Mouse (Mus musculus) olfactory bulb, adult 2 months (tissue): ENCODE measurements at regions not wholly inside any gene's neighbourhood (a gene's known extent, or its start where the extent isn't known, plus 50 kb on each side); places are given as distances from the start of the nearest gene placed in this dataset.

Experiments used
- CTCF ChIP-seq: fragments of 200-500 bp; IDR thresholded peaks from 2 replicates; pipeline ENCODE4 v1.5.1; 2012; ENCODE audit warnings: low read depth, mild to moderate bottlenecking, low read length, moderate library complexity; ENCODE audit not compliant: insufficient read depth
- POLR2A ChIP-seq: fragments of 200-500 bp; IDR thresholded peaks from 2 replicates; pipeline ENCODE4 v1.6.1; 2012; ENCODE audit warnings: mild to moderate bottlenecking, low read depth, low read length, moderate library complexity; ENCODE audit not compliant: insufficient read depth

GRCm38 (mm10) chr13:82355296-82355695 is 572.4 kb downstream of the Cetn3 start:
- TF ChIP-seq POLR2A (no peak), CTCF (no peak)
